Mouse (Mus musculus): ENCODE results near the gene Lsm3. TPM values are rescaled to one million over a fixed set of nuclear protein-coding genes. Genes with fewer than 3 reads are reported as not detected.
"Not testable (repeated sequence)": the region's sequence is repeated elsewhere in the genome, so short reads cannot be mapped to it uniquely, and the experiment has no call there.

Lsm3 gene
- total RNA-seq (2021) = 10 to 100 TPM; 34.9 to 40.0 TPM
- long read RNA-seq, experiment 1, transcript Lsm3-201 (4 exons, 743 nt) = major isoform, 13 of 15 reads
- long read RNA-seq, experiment 1, partial matches to known transcripts = 0 of 15 reads
- long read RNA-seq, experiment 1, other reads (novel, unspliced or antisense) = 2 of 15 reads
- long read RNA-seq, experiment 2, transcript Lsm3-201 (4 exons, 743 nt) = major isoform, 13 of 17 reads
- long read RNA-seq, experiment 2, partial matches to known transcripts = 1 of 17 reads
- long read RNA-seq, experiment 2, other reads (novel, unspliced or antisense) = 2 of 17 reads

DNA sequence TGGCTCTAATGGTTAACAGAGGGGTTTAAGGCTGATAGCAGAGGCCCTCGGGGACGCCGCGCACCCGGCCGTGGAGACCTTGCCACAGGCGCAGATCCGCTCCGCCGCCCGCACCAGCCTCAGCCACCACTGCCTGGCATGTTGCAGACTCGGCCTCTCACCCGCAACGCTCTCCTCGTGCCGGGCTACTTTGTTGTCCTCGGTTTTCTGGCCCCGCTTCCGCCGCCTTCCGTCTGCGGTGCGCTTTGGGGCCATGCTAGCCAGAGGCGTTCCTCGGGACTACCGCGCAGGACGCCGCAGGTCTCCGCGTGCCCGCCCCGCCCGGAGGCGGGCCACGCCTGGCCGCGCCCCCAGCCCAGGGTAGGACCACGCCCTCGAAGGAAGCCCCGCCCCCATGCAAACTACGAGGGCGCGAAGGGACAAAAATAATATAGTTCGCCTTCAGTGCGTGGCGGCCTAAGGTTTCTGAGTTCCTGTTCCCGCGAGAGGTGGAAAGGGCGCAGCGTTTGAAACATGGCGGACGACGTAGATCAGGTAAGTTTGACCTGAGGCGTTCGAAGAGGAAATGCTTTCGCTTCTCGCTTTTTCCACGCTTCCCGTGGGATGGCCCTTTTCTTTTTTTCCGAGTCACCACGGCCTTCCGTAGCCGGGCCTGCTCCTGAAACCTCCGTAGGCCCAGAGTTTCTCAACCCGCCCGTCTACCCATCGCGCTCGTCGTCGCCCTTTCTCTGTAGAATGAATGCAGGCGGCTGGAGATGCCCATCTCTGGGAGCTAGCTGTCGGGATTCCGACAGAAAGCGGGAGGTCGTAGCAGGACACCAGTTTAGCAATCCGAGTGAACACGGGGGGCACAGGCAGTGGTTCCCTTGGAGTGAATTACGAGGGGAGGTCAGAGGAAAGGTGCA is at the start of gene Lsm3, which contains the start of gene Xpc:
Gene Lsm3, plus strand, starts transcription at position 384 of the 905 bp plus-strand sequence.
Gene Xpc, minus strand, starts transcription at position 344 of the 905 bp plus-strand sequence.
- DNase-seq (ENCODE audit: low spot score in 2 of 2) = peak; percentile 98 to 99

DNA sequence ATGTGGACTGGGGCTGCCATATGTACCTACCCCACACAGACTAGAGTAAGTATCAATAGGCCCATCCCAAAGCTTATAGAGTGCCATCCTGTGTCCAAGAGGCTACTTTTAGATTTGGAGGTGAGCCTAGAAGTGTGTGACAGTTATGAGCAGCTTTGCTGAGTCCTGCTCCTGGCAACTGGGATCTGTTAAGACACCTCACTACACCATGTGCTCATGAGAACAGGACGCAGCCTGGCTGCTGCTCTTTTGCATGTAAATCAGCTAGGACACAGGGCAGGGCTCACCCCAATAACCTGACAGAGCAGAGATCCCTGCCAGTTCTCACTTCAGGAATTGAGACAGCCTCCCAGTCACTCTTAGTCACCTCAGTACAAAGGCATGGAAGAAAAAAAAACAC is 48.6 kb upstream of the Lsm3 start:
- DNase-seq (ENCODE audit: low spot score in 2 of 2) = no peak

DNA sequence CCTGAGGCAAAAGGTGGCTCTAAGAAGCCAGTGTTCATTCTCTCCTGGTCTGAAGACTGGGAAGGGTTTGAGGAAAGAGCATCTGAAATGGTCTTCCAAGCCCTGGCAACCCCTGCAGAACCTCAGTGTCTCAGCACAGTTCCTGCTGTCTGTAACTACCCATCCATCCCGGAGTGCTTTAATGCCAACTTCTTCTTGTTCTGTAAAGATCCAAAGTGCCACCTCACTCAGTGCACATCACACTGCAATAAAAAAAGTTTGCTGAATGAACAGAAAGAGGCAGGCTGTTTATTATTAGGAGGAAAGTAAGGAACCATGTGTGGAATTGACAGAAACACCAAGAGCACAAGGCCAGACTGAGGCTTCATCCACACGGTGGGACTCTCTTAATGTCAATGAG is 45.0 kb upstream of the Lsm3 start:
- no peak for DNase-seq (ENCODE audit: low spot score in 2 of 2)

DNA sequence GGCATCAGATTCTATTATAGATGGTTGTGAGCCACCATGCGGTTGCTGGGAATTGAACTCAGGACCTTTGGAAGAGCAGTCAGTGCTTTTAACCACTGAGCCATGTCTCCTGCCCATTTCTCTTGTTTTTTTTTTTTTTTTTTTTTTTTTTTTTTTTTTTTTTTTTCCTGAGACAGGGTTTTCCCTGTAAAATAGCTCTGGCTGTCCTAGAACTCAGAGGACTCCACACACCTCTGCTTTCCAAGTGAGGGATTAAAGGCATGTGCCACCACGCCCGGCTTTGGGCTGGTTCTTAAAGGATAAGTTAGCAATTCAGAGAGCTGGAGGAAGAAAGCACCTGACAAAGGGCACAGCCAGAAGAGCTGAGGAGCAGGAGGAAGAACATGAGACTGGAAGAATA is 44.3 kb upstream of the Lsm3 start:
- DNase-seq (ENCODE audit: low spot score in 2 of 2) = not testable (repeated sequence)

- DNase-seq (ENCODE audit: low spot score in 2 of 2) = no peak
Observed at GRCm38 (mm10) chr6:91472319-91472718, 43.4 kb upstream of the Lsm3 start.

DNA sequence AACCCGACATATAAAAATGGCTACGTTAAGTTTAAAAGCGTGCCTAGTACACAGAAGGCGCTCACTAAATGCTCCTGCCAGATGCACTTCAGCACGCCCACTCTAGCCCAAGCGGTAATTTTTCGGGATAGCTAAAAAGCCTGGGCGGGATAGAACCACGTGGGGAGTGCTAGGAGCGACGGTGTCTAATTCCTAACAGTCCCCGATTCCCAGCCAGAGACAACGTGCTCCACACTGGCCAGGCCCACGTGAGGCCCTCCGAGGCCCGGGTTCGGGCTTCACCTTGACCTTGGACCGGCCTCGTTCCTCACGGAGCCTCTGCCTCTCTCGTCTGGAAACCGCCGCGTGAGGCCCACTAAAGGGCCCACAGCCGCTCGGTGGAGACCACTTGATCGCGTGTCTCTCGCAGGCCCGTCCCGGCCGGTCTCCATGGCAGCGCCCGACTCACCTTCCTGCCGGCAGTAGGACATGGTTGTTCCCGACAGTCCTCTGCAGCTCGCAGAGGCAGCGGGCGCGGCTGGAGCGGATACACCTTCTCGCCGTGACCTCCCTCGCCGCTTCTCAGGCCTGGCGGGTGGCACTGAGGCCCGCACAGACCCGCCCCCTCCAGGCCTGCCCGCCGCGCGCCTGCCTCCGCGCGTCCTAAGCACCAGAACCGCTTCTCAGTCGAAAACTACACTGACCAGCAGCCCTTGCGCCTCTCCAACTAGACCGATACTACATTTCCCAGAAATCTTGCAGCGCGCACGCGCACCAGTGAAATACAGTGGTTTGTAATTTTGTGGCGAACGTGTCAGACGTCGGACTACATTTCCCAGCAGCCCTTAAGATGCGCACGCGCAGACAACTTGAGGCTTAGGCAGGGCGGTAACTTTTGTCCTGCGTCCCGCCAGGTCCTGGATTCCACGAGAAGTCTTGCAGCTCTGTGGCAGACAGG is 42.6 kb upstream of the Lsm3 start, which contains the start of the genes Chchd4 and Tmem43:
Gene Chchd4, minus strand, starts transcription at position 679 of the 937 bp plus-strand sequence.
Gene Tmem43, plus strand, starts transcription at position 836 of the 937 bp plus-strand sequence.
- peak; percentile 98 to 100 for DNase-seq (ENCODE audit: low spot score in 2 of 2)

DNA sequence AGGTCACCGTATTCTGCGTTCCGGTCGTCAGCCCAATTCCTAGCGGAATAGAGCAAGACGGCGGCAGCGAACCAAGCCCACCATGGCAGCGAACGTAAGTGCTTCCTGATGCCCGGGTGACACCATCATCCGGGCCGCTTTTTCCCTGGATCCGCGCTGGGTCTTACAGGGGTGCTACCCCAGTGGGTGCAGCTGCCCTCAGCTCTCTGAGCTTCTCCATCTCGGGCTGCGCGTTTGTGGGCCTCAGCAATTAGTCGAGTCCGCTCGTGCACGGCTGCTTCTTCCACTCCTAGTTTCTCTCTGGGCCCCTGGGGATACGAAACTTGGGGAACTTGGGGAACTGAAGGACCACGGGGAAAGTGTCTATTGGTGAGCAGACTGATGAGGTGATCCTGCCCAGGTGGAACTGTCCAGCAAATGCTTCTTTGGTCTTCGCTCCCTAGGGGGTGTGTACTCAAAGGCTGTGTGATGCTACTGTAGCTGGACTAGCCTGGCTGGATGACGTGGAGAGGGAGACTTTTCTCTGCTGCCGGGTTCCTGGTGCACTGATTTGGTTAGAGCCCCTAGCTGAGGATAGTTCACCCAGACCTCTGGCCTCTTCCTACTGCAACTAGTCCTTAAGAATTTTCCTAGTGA is 41.8 kb upstream of the Lsm3 start:
- DNase-seq (ENCODE audit: low spot score in 2 of 2) = no peak

- DNase-seq (ENCODE audit: low spot score in 2 of 2) = peak; percentile 24 to 47
Observed at GRCm38 (mm10) chr6:91474441-91475190, 41.1 kb upstream of the Lsm3 start.

DNA sequence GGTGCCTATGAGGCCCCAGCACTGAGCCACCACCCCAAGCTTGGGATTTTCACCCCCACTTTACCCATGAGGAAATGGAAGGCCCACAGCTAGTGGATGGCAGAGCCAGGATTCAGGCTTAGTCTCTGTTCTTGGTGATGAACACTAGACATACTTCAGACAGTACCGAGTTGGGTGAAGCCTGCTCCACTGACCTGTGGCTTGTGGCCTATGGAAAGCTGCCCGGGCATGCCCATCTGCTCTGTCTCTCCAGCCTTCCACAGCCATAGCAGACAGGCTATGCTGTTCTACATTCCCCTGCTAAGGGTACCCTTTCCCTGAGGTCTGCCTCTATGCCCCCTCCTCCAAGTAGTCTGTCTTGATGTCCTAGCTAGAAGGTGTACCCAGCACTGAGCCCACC is 39.2 kb upstream of the Lsm3 start:
- no peak for DNase-seq (ENCODE audit: low spot score in 2 of 2)

- no peak for DNase-seq (ENCODE audit: low spot score in 2 of 2)
Observed at GRCm38 (mm10) chr6:91483371-91483770, 32.4 kb upstream of the Lsm3 start.

GRCm38 (mm10) chr6:91486736-91487453 is 28.8 kb upstream of the Lsm3 start:
- no peak for DNase-seq (ENCODE audit: low spot score in 2 of 2)

DNA sequence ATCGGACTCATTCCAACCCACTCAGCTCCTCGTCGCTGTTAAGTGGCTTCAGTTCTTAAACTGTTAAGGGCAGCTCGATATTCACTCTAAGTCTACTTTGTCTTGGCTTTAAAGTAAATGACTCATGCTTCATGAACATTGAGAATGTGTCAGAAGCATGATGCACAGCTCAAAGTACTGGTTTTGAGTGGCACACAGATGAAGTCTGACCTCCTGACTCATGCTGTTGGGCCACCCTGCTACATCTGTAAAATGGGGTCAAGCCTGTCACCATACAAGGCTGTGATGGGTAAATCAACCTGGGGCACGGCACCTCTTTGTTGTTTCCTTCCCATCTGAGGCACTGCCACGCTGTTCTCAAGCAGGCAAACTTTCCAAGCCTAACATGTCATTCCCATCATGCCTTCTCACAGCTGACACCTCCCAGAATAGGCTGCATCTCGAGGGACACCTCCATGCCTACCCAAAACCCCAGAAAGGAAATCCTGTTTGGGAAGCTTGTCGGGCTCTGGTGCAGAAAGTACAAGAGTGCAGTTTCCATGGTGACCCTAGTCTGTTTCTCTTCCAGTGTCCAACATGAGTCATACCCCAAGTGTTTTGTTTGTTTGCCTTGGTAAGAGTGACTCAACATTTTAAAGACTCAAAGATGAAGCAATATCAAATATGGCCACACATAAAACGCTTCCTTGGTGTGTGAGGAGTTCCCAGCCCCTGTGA is 27.1 kb upstream of the Lsm3 start:
- peak; percentile 39 to 43 for DNase-seq (ENCODE audit: low spot score in 2 of 2)

GRCm38 (mm10) chr6:91489872-91490271 is 25.9 kb upstream of the Lsm3 start:
- peak; percentile 63 to 80 for DNase-seq (ENCODE audit: low spot score in 2 of 2)

DNA sequence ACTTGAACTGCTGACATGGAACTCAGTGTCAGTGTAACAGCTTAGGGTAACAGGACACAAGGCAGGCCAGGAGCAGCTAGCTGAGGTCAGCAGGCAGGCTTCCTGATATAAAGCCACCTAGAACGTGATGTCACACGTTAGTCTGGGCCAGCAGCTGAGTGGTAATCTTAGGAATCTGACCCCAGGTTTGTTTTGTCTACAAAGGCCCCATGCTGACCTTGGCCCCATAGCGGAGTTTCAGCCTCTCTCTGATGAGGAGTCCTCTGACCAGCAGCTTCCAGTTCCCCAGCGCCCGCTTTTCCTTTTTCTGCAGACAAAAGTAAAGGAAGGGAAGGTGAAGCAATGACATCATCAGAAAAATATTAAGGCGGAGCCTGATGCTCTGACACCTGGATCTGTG is 24.7 kb upstream of the Lsm3 start:
- no peak for DNase-seq (ENCODE audit: low spot score in 2 of 2)

DNA sequence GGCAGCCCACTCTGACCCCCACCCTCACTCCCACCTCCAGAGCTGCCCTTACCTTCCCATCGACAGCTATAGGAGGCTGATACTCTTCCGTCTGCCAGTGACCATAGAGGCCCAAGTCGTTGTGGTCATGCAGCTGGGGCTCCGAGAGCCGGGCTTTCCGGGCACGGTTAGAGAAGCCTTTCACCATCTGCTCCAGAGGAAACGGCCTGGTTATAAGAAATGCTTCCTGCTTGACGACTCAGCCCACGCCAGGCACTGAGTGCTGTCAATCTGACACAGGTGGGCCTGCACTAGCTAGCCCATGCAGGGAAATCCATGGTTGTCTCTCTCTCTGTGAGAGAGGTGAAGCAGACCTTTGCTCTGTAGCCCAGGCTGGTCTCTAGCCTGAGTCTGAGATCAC is 22.7 kb upstream of the Lsm3 start:
- no peak for DNase-seq (ENCODE audit: low spot score in 2 of 2)

DNA sequence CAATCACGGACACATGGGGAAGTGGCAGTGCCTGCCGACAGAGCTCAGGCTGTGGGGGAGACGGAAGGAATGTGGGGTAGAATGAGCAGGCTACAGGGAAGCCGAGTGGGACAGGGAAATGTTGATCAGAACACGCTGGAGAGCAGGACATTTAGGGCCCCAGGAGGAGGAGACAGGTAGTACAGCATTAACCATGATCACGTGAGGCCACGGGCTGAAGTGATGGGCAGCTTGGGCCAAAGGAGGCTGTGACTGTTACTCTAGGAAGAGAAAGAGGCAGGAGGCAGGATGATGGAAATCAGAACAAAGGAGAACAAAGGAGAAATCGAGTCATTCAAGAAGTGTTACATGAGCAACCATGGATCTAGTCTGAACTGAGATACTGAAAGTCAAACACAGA is 21.2 kb upstream of the Lsm3 start:
- DNase-seq (ENCODE audit: low spot score in 2 of 2) = no peak

- no peak for DNase-seq (ENCODE audit: low spot score in 2 of 2)
Observed at GRCm38 (mm10) chr6:91503302-91503701, 12.4 kb upstream of the Lsm3 start.

- DNase-seq (ENCODE audit: low spot score in 2 of 2) = no peak
Observed at GRCm38 (mm10) chr6:91506036-91506435, 9.7 kb upstream of the Lsm3 start.
